Mouse (Mus musculus): ENCODE measurements at regions not wholly inside any gene's neighbourhood (a gene's known extent, or its start where the extent isn't known, plus 50 kb on each side); places are given as distances from the start of the nearest gene placed in this dataset.
"Not testable (repeated sequence)": the region's sequence is repeated elsewhere in the genome, so short reads cannot be mapped to it uniquely, and the experiment has no call there.

- H3K4me1 ChIP-seq (ENCODE audit: control insufficient read depth, insufficient read depth, low read length); H3K27me3 ChIP-seq (ENCODE audit: control insufficient read depth, insufficient read depth, low read length); ATAC-seq (replicated peaks; ENCODE audit: insufficient number of reproducible peaks, low FRiP score, low TSS enrichment, low read depth); H3K9ac ChIP-seq (replicated peaks; ENCODE audit: low read length); H3K36me3 ChIP-seq (replicated peaks; ENCODE audit: control insufficient read depth, insufficient read depth, low read depth, low read length); H3K9me3 ChIP-seq (replicated peaks; ENCODE audit: control insufficient read depth, low read length); H3K4me3 ChIP-seq (ENCODE audit: low read depth, low read length); H3K4me2 ChIP-seq (ENCODE audit: low read depth, low read length); DNase-seq (ENCODE audit: low spot score); H3K27ac ChIP-seq (replicated peaks; ENCODE audit: low read depth, low read length): not testable (repeated sequence)
- 87% methylated on average over 6 of the region's 6 CpGs for whole genome bisulfite sequencing
Measured at GRCm38 (mm10) chr16:68209684-68210083, 589.0 kb upstream of the Cadm2 start.

- not testable (repeated sequence) for H3K4me2 ChIP-seq (ENCODE audit: low read depth, low read length); H3K4me3 ChIP-seq (ENCODE audit: low read depth, low read length); H3K4me1 ChIP-seq (ENCODE audit: control insufficient read depth, insufficient read depth, low read length); H3K36me3 ChIP-seq (replicated peaks; ENCODE audit: control insufficient read depth, insufficient read depth, low read depth, low read length); H3K9ac ChIP-seq (replicated peaks; ENCODE audit: low read length); H3K27me3 ChIP-seq (ENCODE audit: control insufficient read depth, insufficient read depth, low read length); ATAC-seq (replicated peaks; ENCODE audit: insufficient number of reproducible peaks, low FRiP score, low TSS enrichment, low read depth); DNase-seq (ENCODE audit: low spot score); H3K9me3 ChIP-seq (replicated peaks; ENCODE audit: control insufficient read depth, low read length); H3K27ac ChIP-seq (replicated peaks; ENCODE audit: low read depth, low read length)
- 88% methylated on average over 4 of the region's 4 CpGs for WGBS
Measured at GRCm38 (mm10) chr16:68204908-68205307, 584.2 kb upstream of the Cadm2 start.

GRCm38 (mm10) chr16:68164645-68165044 is 543.9 kb upstream of the Cadm2 start:
- no peak overlapping the region for H3K9ac ChIP-seq (replicated peaks; ENCODE audit: low read length)
- WGBS = 41% methylated on average over 9 of the region's 9 CpGs
- H3K4me3 ChIP-seq (ENCODE audit: low read depth, low read length) = no peak overlapping the region
- no peak for ATAC-seq (replicated peaks; ENCODE audit: insufficient number of reproducible peaks, low FRiP score, low TSS enrichment, low read depth)
- H3K27ac ChIP-seq (replicated peaks; ENCODE audit: low read depth, low read length) = no peak overlapping the region
- peak; percentile 9 for DNase-seq (ENCODE audit: low spot score)
- no peaks in the 10 kb centered on the region for H3K9me3 ChIP-seq (replicated peaks; ENCODE audit: control insufficient read depth, low read length)
- no peak overlapping the region for H3K4me2 ChIP-seq (ENCODE audit: low read depth, low read length)
- no peaks in the 10 kb centered on the region for H3K4me1 ChIP-seq (ENCODE audit: control insufficient read depth, insufficient read depth, low read length)
- H3K36me3 ChIP-seq (replicated peaks; ENCODE audit: control insufficient read depth, insufficient read depth, low read depth, low read length) = no peaks in the 10 kb centered on the region
- no peaks in the 10 kb centered on the region for H3K27me3 ChIP-seq (ENCODE audit: control insufficient read depth, insufficient read depth, low read length)

GRCm38 (mm10) chr16:68153541-68153940 is 532.8 kb upstream of the Cadm2 start:
- Histone ChIP-seq H3K4me2 (ENCODE audit: low read depth, low read length) (no peak overlapping the region), H3K36me3 (replicated peaks; ENCODE audit: control insufficient read depth, insufficient read depth, low read depth, low read length) (no peaks in the 10 kb centered on the region), H3K4me3 (ENCODE audit: low read depth, low read length) (no peak overlapping the region), H3K4me1 (ENCODE audit: control insufficient read depth, insufficient read depth, low read length) (no peaks in the 10 kb centered on the region), H3K9me3 (replicated peaks; ENCODE audit: control insufficient read depth, low read length) (no peaks in the 10 kb centered on the region), H3K27me3 (ENCODE audit: control insufficient read depth, insufficient read depth, low read length) (no peaks in the 10 kb centered on the region), H3K27ac (replicated peaks; ENCODE audit: low read depth, low read length) (no peak overlapping the region), H3K9ac (replicated peaks; ENCODE audit: low read length) (no peak overlapping the region)
- 88% methylated on average over 1 of the region's 1 CpGs for WGBS
- no peak for ATAC-seq (replicated peaks; ENCODE audit: insufficient number of reproducible peaks, low FRiP score, low TSS enrichment, low read depth)
- no peak for DNase-seq (ENCODE audit: low spot score)
